Comparison of ENCODE assay signal across 9 mouse cellular contexts in genomic region chr6:148555651-148556483, GRCm38 (mm10).
DNase-seq lines count a peak whose midpoint lies in the region; ATAC-seq and TF ChIP-seq lines count a peak whose summit lies in the region.
"Had no signal": no experiment of that assay in that cellular context is flagged by ENCODE, and none has a peak within 500 bp of the region (broad histone marks: within the 10 kb centered on the region; RNA-seq: fewer than 3 reads in every experiment).

No protein-coding gene starts in this region.

- H3K9ac ChIP-seq in lung, embryonic 16.5 days (ENCODE audit: low read length): no peak overlapping the region
- no peak overlapping the region for H3K9ac ChIP-seq in lung, postnatal 0 days (replicated peaks; ENCODE audit: low read depth)
- H3K9ac ChIP-seq in heart, embryonic 16.5 days (ENCODE audit: low read length): no peak overlapping the region
- no peak overlapping the region for H3K9ac ChIP-seq in stomach, embryonic 14.5 days (replicated peaks; ENCODE audit: low read depth, low read length)
- no peak overlapping the region for H3K9ac ChIP-seq in liver, postnatal 0 days (replicated peaks)

- TF ChIP-seq CTCF in lung, postnatal 0 days (IDR thresholded peaks at IDR 0.05): no peak
- TF ChIP-seq CTCF in liver, postnatal 0 days (IDR thresholded peaks at IDR 0.05; ENCODE audit: low read depth): no peak

- H3K4me1 ChIP-seq in lung, embryonic 16.5 days (replicated peaks; ENCODE audit: control insufficient read depth, insufficient read depth, low read length): no peaks in the 10 kb centered on the region; the same call in 1 of the 2 replicates
- no peaks in the 10 kb centered on the region for H3K4me1 ChIP-seq in lung, postnatal 0 days (ENCODE audit: insufficient read depth, low read depth, low read length)
- peaks cover 15% of the 10 kb centered on the region; the same call in 1 of the 2 replicates for H3K4me1 ChIP-seq in heart, embryonic 16.5 days (ENCODE audit: control insufficient read depth, insufficient read depth, low read length)
- peaks cover 11% of the 10 kb centered on the region; the same call in 1 of the 2 replicates for H3K4me1 ChIP-seq in stomach, embryonic 14.5 days (ENCODE audit: control insufficient read depth, insufficient read depth, low read length)
- H3K4me1 ChIP-seq in liver, postnatal 0 days (ENCODE audit: insufficient read depth): no peaks in the 10 kb centered on the region

- H3K9me3 ChIP-seq in lung, embryonic 16.5 days (ENCODE audit: control insufficient read depth, low read length): no peaks in the 10 kb centered on the region
- H3K9me3 ChIP-seq in lung, postnatal 0 days (ENCODE audit: low read length): no peaks in the 10 kb centered on the region
- no peaks in the 10 kb centered on the region for H3K9me3 ChIP-seq in heart, embryonic 16.5 days (replicated peaks; ENCODE audit: control insufficient read depth, low read length)
- no peaks in the 10 kb centered on the region for H3K9me3 ChIP-seq in stomach, embryonic 14.5 days (ENCODE audit: control insufficient read depth, low read depth, low read length)
- no peaks in the 10 kb centered on the region for H3K9me3 ChIP-seq in liver, postnatal 0 days (ENCODE audit: low read length)

- TF ChIP-seq EP300 in lung, postnatal 0 days (IDR thresholded peaks at IDR 0.05): no peak
- no peak for TF ChIP-seq EP300 in liver, postnatal 0 days (IDR thresholded peaks at IDR 0.05; ENCODE audit: low read depth)

- no peak overlapping the region for H3K4me3 ChIP-seq in lung, embryonic 16.5 days (ENCODE audit: low read length)
- no peak overlapping the region for H3K4me3 ChIP-seq in lung, postnatal 0 days (ENCODE audit: low read depth, low read length)
- H3K4me3 ChIP-seq in heart, embryonic 16.5 days (ENCODE audit: low read length): no peak overlapping the region
- no peak overlapping the region for H3K4me3 ChIP-seq in stomach, embryonic 14.5 days (ENCODE audit: low read depth, low read length)
- no peak overlapping the region for H3K4me3 ChIP-seq in liver, postnatal 0 days (ENCODE audit: low read depth, low read length)
- H3K4me3 ChIP-seq: myocyte had no signal

- 61% methylated on average over 5 of the region's 5 CpGs for WGBS in lung, embryonic 16.5 days
- whole genome bisulfite sequencing in lung, postnatal 0 days: 75% methylated on average over 5 of the region's 5 CpGs
- WGBS in heart, embryonic 16.5 days: 63% methylated on average over 5 of the region's 5 CpGs
- 57% methylated on average over 5 of the region's 5 CpGs for WGBS in stomach, embryonic 14.5 days
- 78% methylated on average over 5 of the region's 5 CpGs for WGBS in liver, postnatal 0 days (ENCODE audit: insufficient replicate concordance)

- no peaks in the 10 kb centered on the region for H3K27me3 ChIP-seq in lung, embryonic 16.5 days (ENCODE audit: control insufficient read depth, insufficient read depth, low read depth, low read length)
- H3K27me3 ChIP-seq in lung, postnatal 0 days (replicated peaks; ENCODE audit: insufficient read depth, low read length): no peaks in the 10 kb centered on the region
- no peaks in the 10 kb centered on the region for H3K27me3 ChIP-seq in heart, embryonic 16.5 days (ENCODE audit: control insufficient read depth, insufficient read depth, low read length)
- no peaks in the 10 kb centered on the region for H3K27me3 ChIP-seq in stomach, embryonic 14.5 days (ENCODE audit: control insufficient read depth, insufficient read depth, low read length)
- H3K27me3 ChIP-seq in liver, postnatal 0 days (ENCODE audit: insufficient read depth, low read length): no peaks in the 10 kb centered on the region

- DNase-seq in gastrocnemius, postnatal 10 days: peak; percentile 9
- DNase-seq in gastrocnemius, postnatal 36 days: no peak
- no peak for DNase-seq in lung, postnatal 0 days (ENCODE audit: low spot score)
- no peak for DNase-seq in liver, postnatal 0 days
- DNase-seq in embryo, embryonic 11 days: no peak

- intact Hi-C loops in gastrocnemius, postnatal 36 days (cut with DNase I): no loop called here

- ATAC-seq in lung, embryonic 16.5 days (ENCODE audit: low read depth): peak; percentile 76
- ATAC-seq in lung, postnatal 0 days: no peak
- ATAC-seq in heart, embryonic 16.5 days (replicated peaks; ENCODE audit: extremely low read depth, insufficient read depth, low FRiP score): 0 out of 2 replicates have a peak, but pooled peaks have one; percentile 37
- peak; percentile 37; the same call in 1 of the 2 replicates for ATAC-seq in stomach, embryonic 14.5 days (ENCODE audit: insufficient number of reproducible peaks, insufficient read depth, low FRiP score, low read depth)
- no peak for ATAC-seq in liver, postnatal 0 days

- peak overlapping the region; percentile 78 for H3K27ac ChIP-seq in lung, embryonic 16.5 days (ENCODE audit: low read length)
- no peak overlapping the region for H3K27ac ChIP-seq in lung, postnatal 0 days (ENCODE audit: low read length)
- peak overlapping the region; percentile 53 for H3K27ac ChIP-seq in heart, embryonic 16.5 days (ENCODE audit: low read length)
- peak overlapping the region; percentile 88 for H3K27ac ChIP-seq in stomach, embryonic 14.5 days (ENCODE audit: low read length)
- H3K27ac ChIP-seq in liver, postnatal 0 days (ENCODE audit: low read depth): no peak overlapping the region

- no peaks in the 10 kb centered on the region for H3K36me3 ChIP-seq in lung, embryonic 16.5 days (ENCODE audit: control insufficient read depth, insufficient read depth, low read length)
- no peaks in the 10 kb centered on the region for H3K36me3 ChIP-seq in lung, postnatal 0 days (ENCODE audit: insufficient read depth, low read length)
- no peaks in the 10 kb centered on the region for H3K36me3 ChIP-seq in heart, embryonic 16.5 days (ENCODE audit: control insufficient read depth, insufficient read depth)
- H3K36me3 ChIP-seq in stomach, embryonic 14.5 days (ENCODE audit: control insufficient read depth, insufficient read depth, low read length): no peaks in the 10 kb centered on the region
- H3K36me3 ChIP-seq in liver, postnatal 0 days (replicated peaks; ENCODE audit: insufficient read depth, low read length): no peaks in the 10 kb centered on the region

- no peak overlapping the region for H3K4me2 ChIP-seq in lung, embryonic 16.5 days (ENCODE audit: low read depth, low read length)
- H3K4me2 ChIP-seq in lung, postnatal 0 days (replicated peaks; ENCODE audit: low read depth, low read length): no peak overlapping the region
- no peak overlapping the region for H3K4me2 ChIP-seq in heart, embryonic 16.5 days (ENCODE audit: low read depth, low read length)
- H3K4me2 ChIP-seq in stomach, embryonic 14.5 days (replicated peaks; ENCODE audit: low read depth, low read length): no peak overlapping the region
- H3K4me2 ChIP-seq in liver, postnatal 0 days (ENCODE audit: low read depth, low read length): no peak overlapping the region

Comparison
In these comparisons a context has a peak if more than half of its experiments do, and no peak if none do; other contexts are left out.
1. ATAC-seq: peak in lung, embryonic 16.5 days (single experiment), heart, embryonic 16.5 days (single experiment) and stomach, embryonic 14.5 days (single experiment); none in lung, postnatal 0 days (single experiment) and liver, postnatal 0 days (single experiment).
2. H3K27ac ChIP-seq: peak in lung, embryonic 16.5 days (single experiment), heart, embryonic 16.5 days (single experiment) and stomach, embryonic 14.5 days (single experiment); none in lung, postnatal 0 days (single experiment) and liver, postnatal 0 days (single experiment).